7 mouse cellular contexts compared by ENCODE assay signal in genomic region chr10:78100989-78101780, GRCm38 (mm10). TPM values are rescaled to one million over a fixed set of nuclear protein-coding genes. Genes with fewer than 3 reads are reported as not detected.
A peak's percentile ranks its signal among the peaks of the same experiment; 100 is the strongest.
DNase-seq lines count a peak whose midpoint lies in the region; ATAC-seq lines count a peak whose summit lies in the region.

No protein-coding gene starts in this region.

- no peak overlapping the region for H3K9ac ChIP-seq in embryonic facial prominence, embryonic 11.5 days (replicated peaks; ENCODE audit: low read length)
- peak overlapping the region; percentile 18; the same call in 1 of the 2 replicates for H3K9ac ChIP-seq in intestine, embryonic 14.5 days (ENCODE audit: low read length)
- peak overlapping the region; percentile 41; the same call in 1 of the 2 replicates for H3K9ac ChIP-seq in midbrain, embryonic 13.5 days (replicated peaks)

- H3K4me3 ChIP-seq in embryonic facial prominence, embryonic 11.5 days (ENCODE audit: low read depth, low read length), result peak overlapping the region; percentile 7; the same call in 1 of the 2 replicates
- peak overlapping the region; percentile 21 for H3K4me3 ChIP-seq in intestine, embryonic 14.5 days (ENCODE audit: low read depth, low read length)
- peak overlapping the region; percentile 30 for H3K4me3 ChIP-seq in midbrain, embryonic 13.5 days (replicated peaks)

- WGBS in embryonic facial prominence, embryonic 11.5 days, result 29% methylated on average over 16 of the region's 16 CpGs
- 11% methylated on average over 16 of the region's 16 CpGs for WGBS in intestine, embryonic 14.5 days
- 36% methylated on average over 16 of the region's 16 CpGs for WGBS in midbrain, embryonic 13.5 days

- no peaks in the 10 kb centered on the region for H3K4me1 ChIP-seq in embryonic facial prominence, embryonic 11.5 days (ENCODE audit: control insufficient read depth, insufficient read depth, low read length)
- peaks cover 11% of the 10 kb centered on the region; the same call in 1 of the 2 replicates for H3K4me1 ChIP-seq in intestine, embryonic 14.5 days (replicated peaks; ENCODE audit: control insufficient read depth, insufficient read depth, low read length)
- H3K4me1 ChIP-seq in midbrain, embryonic 13.5 days (replicated peaks), result peaks cover 8% of the 10 kb centered on the region; the same call in 1 of the 2 replicates

- H3K27ac ChIP-seq in embryonic facial prominence, embryonic 11.5 days (replicated peaks; ENCODE audit: low read depth, low read length), result no peak overlapping the region
- no peak overlapping the region for H3K27ac ChIP-seq in intestine, embryonic 14.5 days (ENCODE audit: low read depth)
- H3K27ac ChIP-seq in midbrain, embryonic 13.5 days, result no peak overlapping the region

- peak; percentile 53 for ATAC-seq in embryonic facial prominence, embryonic 11.5 days (replicated peaks; ENCODE audit: insufficient number of reproducible peaks, low FRiP score, low TSS enrichment, low read depth)
- ATAC-seq in intestine, embryonic 14.5 days (replicated peaks; ENCODE audit: low FRiP score, low TSS enrichment, low read depth), result peak; percentile 66
- peak; percentile 75 for ATAC-seq in midbrain, embryonic 13.5 days
- no peak for ATAC-seq in erythroid progenitor cell, adult 5-6 weeks (replicated peaks; ENCODE audit: low FRiP score, poor library complexity, severe bottlenecking)

- H3K36me3 ChIP-seq in embryonic facial prominence, embryonic 11.5 days (replicated peaks; ENCODE audit: control insufficient read depth, insufficient read depth, low read depth, low read length), result no peaks in the 10 kb centered on the region
- H3K36me3 ChIP-seq in intestine, embryonic 14.5 days (ENCODE audit: control insufficient read depth, insufficient read depth, low read length), result no peaks in the 10 kb centered on the region
- H3K36me3 ChIP-seq in midbrain, embryonic 13.5 days, result no peaks in the 10 kb centered on the region

- DNase-seq in embryo, embryonic 10.5 days (ENCODE audit: low spot score), result peak; percentile 75
- peak; percentile 69 for DNase-seq in embryonic facial prominence, embryonic 11.5 days (ENCODE audit: low spot score)
- DNase-seq in intestine, embryonic 14.5 days (ENCODE audit: low spot score), result peak; percentile 61
- no peak for DNase-seq in cerebellum, postnatal 4 days (ENCODE audit: low spot score in 2 of 2)
- no peak for DNase-seq in gastrocnemius, postnatal 10 days

- no peaks in the 10 kb centered on the region for H3K27me3 ChIP-seq in embryonic facial prominence, embryonic 11.5 days (ENCODE audit: control insufficient read depth, insufficient read depth, low read length)
- no peaks in the 10 kb centered on the region for H3K27me3 ChIP-seq in intestine, embryonic 14.5 days (replicated peaks; ENCODE audit: control insufficient read depth, insufficient read depth, low read length)
- no peaks in the 10 kb centered on the region for H3K27me3 ChIP-seq in midbrain, embryonic 13.5 days

- peak overlapping the region; percentile 42 for H3K4me2 ChIP-seq in embryonic facial prominence, embryonic 11.5 days (ENCODE audit: low read depth, low read length)
- H3K4me2 ChIP-seq in intestine, embryonic 14.5 days (ENCODE audit: low read length), result peak overlapping the region; percentile 52
- peak overlapping the region; percentile 54 for H3K4me2 ChIP-seq in midbrain, embryonic 13.5 days (replicated peaks)

- no peaks in the 10 kb centered on the region for H3K9me3 ChIP-seq in embryonic facial prominence, embryonic 11.5 days (replicated peaks; ENCODE audit: control insufficient read depth, low read length)
- no peaks in the 10 kb centered on the region for H3K9me3 ChIP-seq in intestine, embryonic 14.5 days (ENCODE audit: control insufficient read depth, low read length)
- no peaks in the 10 kb centered on the region for H3K9me3 ChIP-seq in midbrain, embryonic 13.5 days

RNA-seq across cellular contexts. Expression of gene Icosl, which starts 32.1 kb away (rescaled TPM):
- 2.1 and 2.4 TPM in 2 replicates for polyA plus RNA-seq in embryonic facial prominence, embryonic 11.5 days (2014; fragmentation: Nextera tagmentation; extraction: Ambion mirVana)
- polyA plus RNA-seq in intestine, embryonic 14.5 days (2014; fragmentation: Nextera tagmentation; extraction: Ambion mirVana), result 3.9 and 4.7 TPM in 2 replicates
- 0.52 and 0.82 TPM in 2 replicates for polyA plus RNA-seq in midbrain, embryonic 13.5 days (2015; fragmentation: Nextera tagmentation; extraction: Ambion mirVana)
- total RNA-seq in erythroid progenitor cell, adult 5-6 weeks (2015; ENCODE audit: low replicate concordance), result 2.9 and 3.4 TPM in 2 replicates
- total RNA-seq in erythroid progenitor cell, adult 5-6 weeks (2017; ENCODE audit: low replicate concordance), result 0.13 and 0.53 TPM in 2 replicates
- total RNA-seq in gastrocnemius, postnatal 10 days (2021), result 1 to 10 TPM; 2.0 to 2.3 TPM

RNA-seq across cellular contexts. Expression of gene Aire, which starts 57.8 kb away (rescaled TPM):
- 0.11 TPM in 1 of 2 replicates, not detected in the other for polyA plus RNA-seq in embryonic facial prominence, embryonic 11.5 days (2014; fragmentation: Nextera tagmentation; extraction: Ambion mirVana)
- 0.15 and 0.31 TPM in 2 replicates for polyA plus RNA-seq in intestine, embryonic 14.5 days (2014; fragmentation: Nextera tagmentation; extraction: Ambion mirVana)
- 0.10 and 0.24 TPM in 2 replicates for polyA plus RNA-seq in midbrain, embryonic 13.5 days (2015; fragmentation: Nextera tagmentation; extraction: Ambion mirVana)
- not detected in 2 replicates for total RNA-seq in erythroid progenitor cell, adult 5-6 weeks (2015; ENCODE audit: low replicate concordance)
- not detected in 2 replicates for total RNA-seq in erythroid progenitor cell, adult 5-6 weeks (2017; ENCODE audit: low replicate concordance)
- total RNA-seq in gastrocnemius, postnatal 10 days (2021), result not detected

RNA-seq across cellular contexts. Expression of gene Dnmt3l, which starts 59.4 kb away (rescaled TPM):
- 0.20 TPM in 1 of 2 replicates, not detected in the other for polyA plus RNA-seq in embryonic facial prominence, embryonic 11.5 days (2014; fragmentation: Nextera tagmentation; extraction: Ambion mirVana)
- polyA plus RNA-seq in intestine, embryonic 14.5 days (2014; fragmentation: Nextera tagmentation; extraction: Ambion mirVana), result 0.34 TPM in 1 of 2 replicates, not detected in the other
- not detected in 2 replicates for polyA plus RNA-seq in midbrain, embryonic 13.5 days (2015; fragmentation: Nextera tagmentation; extraction: Ambion mirVana)
- not detected in 2 replicates for total RNA-seq in erythroid progenitor cell, adult 5-6 weeks (2015; ENCODE audit: low replicate concordance)
- total RNA-seq in erythroid progenitor cell, adult 5-6 weeks (2017; ENCODE audit: low replicate concordance), result 1.1 TPM in 1 of 2 replicates, not detected in the other
- total RNA-seq in gastrocnemius, postnatal 10 days (2021), result not detected

Comparison
In these comparisons a context has a peak if more than half of its experiments do, and no peak if none do; other contexts are left out.
1. DNase-seq: peak in embryo, embryonic 10.5 days (single experiment), embryonic facial prominence, embryonic 11.5 days (single experiment) and intestine, embryonic 14.5 days (single experiment); none in cerebellum, postnatal 4 days (0 of 2) and gastrocnemius, postnatal 10 days (single experiment).
2. Peak in every context shown above with its lines, with median percentiles within 50 percentile points of each other: H3K4me2 ChIP-seq and H3K4me3 ChIP-seq.